Mouse (Mus musculus): ENCODE measurements around the gene Olig3.
"Not testable (repeated sequence)": the region's sequence is repeated elsewhere in the genome, so short reads cannot be mapped to it uniquely, and the experiment has no call there.

Gene Olig3

DNA sequence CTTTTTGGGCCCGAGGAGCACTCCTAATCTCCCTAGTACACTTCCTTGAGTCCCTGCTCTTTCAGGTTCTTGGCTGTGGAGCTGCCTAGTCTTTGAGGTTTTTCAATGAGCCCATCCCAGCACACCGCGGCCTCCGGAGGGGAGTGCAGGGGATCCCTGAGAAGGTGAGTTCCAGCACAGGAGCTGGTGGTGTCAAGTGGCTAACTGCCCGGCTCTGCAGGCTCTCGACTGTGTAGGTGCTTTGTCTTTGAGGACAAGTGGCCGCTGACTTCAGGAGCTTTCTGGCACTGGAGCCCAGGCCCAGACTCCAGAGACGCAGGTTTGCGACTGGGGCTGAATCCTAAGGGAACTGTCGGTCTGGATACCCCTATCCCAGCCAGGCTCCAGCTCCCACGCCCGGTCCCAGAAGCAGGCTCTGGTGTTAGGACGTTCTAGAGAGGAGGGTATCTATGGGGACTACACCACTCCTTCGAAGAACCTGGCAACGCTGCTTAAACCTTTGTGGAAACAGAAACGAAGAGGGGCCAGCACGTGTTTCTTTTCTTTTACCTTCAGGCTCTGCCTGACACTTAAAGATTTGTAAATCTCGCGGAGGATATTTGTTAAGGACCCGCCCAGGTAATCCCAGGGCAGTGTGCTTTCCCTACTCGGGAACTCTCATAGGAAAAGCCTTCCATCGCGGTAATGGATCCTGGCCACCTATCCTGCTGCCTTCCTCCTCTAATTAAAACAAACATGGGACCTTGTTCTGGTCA, 5.4 kb downstream of the Olig3 start:
- no peak for DNase-seq (ENCODE audit: low read depth, low spot score)

DNA sequence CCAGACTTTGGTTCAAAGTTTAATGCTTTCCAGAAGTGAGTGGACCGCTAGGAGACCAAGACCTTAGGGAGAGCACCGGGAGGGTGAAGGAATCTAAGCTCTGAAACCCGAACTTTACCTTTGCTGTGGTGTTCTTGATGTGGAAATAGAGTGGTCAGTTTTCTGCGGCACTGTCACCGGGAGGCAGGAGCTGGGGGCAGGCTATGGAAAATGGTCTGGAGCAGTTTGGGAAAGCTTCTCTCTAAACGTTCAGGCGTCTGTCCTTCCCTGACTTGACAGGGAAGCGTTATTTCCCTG, 5.9 kb downstream of the Olig3 start:
- no peak for DNase-seq (ENCODE audit: low read depth, low spot score)

DNA sequence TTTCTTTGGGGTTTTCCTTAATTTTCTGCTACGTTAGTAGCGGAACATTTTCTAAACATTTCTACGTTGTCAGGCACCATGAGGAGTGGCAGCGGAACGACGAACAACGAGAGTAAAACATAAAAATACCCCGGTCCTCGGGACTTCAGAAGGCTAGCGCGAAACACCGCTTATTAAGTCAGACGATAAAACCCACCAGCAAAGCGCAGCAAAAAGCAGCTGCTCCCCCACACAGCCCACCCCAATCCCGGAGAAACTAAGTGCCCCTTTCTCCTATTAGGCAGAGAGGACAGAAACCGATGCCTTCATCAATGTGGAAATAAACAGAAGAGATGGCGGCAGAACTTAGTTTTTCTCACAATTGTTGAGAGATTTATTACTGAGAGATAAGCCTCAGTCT, 6.5 kb downstream of the Olig3 start:
- no peak for DNase-seq (ENCODE audit: low read depth, low spot score)

DNA sequence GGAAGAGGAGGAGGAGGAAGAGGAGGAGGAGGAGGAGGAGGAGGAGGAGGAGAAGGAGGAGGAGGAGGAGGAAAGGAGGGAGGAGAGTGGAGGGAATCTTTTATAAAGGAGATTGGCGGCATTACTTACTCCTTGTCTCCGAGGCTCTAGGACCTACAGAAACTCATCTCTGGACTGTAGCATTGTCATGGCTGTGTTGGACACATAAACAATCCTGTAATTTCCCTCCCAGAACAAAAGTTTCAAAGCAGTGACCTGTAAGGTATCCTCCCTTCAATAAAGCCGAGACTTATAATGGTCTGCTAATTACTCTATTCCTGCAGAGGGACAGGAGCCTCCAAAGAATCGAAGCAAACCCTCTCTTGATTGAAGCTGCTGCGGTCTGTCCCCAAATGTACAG, 7.0 kb downstream of the Olig3 start:
- no peak for DNase-seq (ENCODE audit: low read depth, low spot score)

DNA sequence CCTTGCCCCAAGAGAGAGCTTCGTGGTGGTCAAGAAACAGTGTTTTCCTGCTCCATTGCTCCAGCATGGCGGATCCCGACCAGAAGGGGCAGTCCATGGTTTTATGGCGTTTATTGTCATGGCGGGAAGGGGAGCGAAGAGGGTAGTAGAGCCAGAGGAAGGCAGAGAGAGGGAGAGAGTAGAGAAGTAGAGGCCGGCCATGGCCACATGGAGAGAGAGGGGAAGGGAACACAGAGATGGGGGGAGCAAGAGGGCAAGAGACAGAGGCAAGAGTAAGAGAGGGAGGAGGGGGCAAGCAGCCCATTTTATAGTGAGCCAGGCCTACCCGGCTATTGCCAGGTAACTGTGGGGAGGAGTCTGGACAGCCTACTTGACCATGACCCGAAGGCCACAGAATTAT, 12.8 kb downstream of the Olig3 start:
- DNase-seq (ENCODE audit: low read depth, low spot score), result no peak

DNA sequence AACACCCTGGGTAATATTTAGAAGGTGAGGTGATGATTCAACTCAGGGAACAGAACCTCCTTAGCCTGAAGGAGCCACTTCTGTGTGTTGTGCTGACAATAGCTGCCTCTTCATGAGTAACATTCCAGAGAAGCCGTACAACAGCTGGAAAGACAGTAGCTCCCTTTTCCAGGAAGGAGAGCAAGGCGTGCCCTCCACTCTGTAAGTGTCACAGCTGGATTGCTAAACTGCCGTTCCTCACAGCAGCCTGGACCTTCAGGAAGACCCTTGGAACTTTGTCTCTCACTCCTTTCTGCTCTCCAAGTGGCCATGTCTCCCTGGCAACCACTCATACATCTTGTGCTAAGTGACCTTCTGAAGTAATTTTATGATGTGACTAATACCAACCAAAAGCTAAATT, 13.8 kb downstream of the Olig3 start:
- DNase-seq (ENCODE audit: low read depth, low spot score), result no peak

DNA sequence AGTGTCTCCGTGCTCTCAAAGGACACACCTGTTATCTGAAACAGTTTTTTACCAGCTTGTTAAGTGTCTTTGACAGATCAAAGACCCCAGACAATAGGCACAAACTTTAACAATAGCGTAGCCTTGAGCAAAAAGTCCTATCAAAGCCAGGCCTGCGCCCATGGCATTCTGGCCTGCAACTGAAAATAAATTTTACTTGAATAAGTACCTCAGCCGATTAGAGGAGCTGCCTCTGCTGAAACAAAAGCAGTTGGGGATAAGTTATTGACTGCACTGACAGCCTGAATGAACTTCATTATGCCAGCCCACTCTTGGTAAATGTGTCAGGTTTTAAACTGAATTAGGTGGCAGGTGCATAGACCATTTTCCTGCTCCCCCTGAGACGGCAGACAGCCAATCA, 15.9 kb downstream of the Olig3 start:
- DNase-seq (ENCODE audit: low read depth, low spot score), result no peak

DNA sequence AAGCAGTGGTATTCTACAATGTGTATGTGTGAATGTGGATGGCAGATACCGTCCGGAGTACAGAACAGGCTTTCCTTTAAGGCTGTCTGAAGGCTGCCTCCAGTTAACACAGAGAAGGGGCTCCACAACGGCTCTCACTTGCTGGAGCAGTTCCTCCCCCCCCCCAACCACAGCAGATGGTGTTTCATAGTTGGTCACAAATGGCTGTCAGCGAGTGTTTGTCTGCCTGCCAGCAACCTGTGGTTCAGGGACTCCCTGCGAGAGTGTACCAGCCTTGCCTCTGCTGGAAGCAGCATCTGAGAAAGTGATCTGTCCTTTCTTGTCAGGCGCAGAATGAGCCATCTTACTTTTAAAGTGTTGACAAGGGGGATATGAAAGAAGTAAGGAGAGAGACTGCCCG, 17.5 kb downstream of the Olig3 start:
- DNase-seq (ENCODE audit: low read depth, low spot score), result no peak

DNA sequence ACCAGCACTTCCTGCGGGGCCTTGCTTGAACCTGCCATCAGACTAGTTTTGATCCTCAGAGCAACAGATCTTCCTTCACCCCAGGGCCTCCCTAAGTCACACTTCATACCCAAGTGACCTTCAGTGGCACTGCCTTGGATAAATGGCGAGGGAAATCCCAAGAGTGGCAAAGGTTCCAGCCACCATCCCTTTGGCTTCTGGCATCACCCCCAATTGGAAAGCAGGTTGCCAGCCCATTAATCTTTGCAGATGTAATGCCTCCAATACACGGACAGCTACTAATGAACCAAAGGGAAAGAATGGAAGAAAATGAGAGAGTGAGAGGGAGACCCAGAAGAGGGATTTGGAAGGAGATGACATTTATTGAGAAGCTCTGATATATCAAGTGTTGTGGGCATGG, 18.0 kb downstream of the Olig3 start:
- DNase-seq (ENCODE audit: low read depth, low spot score), result no peak

DNA sequence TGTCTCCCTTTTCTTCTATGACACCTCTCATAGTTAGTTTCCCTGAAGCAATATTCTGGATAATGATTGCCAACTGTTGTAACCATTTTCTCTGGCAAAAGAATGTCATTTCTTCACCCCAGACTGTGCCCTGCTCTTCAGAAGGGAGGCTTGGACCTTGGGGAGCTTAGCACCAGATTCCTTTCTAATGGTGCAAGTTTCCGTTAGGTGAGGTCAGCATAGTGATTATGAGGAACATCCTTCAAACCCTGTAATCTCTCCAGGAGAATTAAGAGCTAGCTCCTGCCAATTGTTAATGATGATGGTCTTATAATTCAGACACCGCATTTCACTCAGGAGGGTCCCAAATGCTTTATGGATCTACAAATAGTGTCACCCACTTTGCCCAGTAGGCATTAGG, 19.5 kb downstream of the Olig3 start:
- no peak for DNase-seq (ENCODE audit: low read depth, low spot score)

DNA sequence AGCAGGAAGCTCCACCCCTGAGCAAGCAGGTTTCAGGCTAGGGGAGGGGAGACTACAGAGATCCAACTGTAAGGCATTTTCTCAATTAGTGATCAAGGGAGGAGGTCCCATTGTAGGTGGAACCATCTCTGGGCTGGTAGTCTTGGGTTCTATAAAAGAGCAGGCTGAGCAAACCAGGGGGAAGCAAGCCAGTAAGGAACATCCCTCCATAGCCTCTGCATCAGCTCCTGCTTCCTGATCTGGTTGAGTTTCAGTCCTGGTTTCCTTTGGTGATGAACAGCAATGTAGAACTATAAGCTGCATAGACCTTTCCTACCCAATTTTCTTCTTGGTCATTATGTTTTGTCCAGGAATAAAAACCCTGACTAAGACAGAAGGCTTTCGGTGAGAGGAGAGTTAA, 24.6 kb downstream of the Olig3 start:
- DNase-seq (ENCODE audit: low read depth, low spot score), result not testable (repeated sequence)

DNA sequence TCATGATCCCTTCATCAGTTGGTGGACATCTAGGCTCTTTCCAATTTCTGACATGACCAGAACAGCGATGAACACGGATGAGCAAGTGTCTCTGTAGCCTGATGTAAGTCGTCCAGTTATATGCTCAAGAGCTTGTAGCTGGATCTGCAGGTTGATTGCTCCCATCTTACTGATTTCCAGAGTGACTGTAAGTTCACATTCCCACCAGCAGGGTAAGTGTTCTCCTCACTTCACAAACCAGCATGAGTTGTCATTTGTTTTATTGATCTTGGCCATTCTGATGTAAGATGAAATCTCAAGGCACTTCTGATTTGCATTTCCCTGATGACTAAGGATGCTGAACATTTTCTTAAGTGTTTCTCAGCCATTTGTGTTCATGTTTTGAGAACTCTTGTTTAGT, 27.8 kb downstream of the Olig3 start:
- DNase-seq (ENCODE audit: low read depth, low spot score), result no peak

DNA sequence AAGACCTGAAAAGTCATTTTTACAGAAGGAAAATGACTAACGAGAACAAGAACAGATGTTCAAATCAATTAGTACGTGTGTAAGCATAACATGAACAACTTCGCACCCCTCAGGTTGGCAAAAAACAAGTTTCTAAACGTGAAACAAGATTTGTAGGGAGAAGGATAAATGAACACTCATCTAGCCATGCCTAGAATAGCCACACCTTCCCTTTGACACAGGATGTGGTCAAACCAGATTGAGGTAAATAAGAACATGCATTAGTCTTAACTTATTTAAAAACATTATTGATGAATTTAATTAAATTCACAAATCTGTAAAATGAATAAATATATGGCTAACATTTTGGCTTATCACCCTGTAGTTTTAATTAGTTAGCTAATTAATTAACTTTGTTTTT, 35.5 kb downstream of the Olig3 start:
- no peak for DNase-seq (ENCODE audit: low read depth, low spot score)

DNA sequence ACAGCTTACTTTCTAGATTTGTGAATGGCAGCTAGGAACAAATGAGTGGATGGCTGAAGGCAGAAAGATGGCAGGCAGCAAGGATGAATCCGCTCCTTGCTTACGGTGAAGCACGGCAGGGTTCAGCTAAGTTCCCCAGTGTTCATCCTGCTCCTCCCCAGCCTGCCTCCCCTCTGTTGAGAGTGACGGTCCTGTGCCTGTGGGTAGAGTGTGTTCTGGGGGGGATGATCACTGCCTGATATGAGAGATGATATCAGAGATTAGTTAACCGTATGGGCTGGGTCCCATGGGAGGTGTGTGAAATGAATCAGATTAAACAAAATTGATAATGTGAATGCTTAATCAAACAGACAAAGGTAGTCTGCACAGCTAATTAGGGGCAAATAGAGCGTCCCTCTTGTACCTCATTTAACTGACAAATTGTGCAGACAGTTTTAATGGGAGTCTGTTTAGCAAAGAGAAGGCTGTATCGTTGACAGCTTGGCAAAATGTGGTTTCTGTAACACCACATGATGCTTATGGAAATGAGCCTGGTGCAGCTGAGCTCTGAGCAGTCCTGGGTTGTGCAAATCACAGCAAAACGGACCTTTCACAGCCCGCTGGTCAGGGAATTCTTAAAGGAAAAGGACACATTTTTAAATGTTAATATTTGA, 40.3 kb downstream of the Olig3 start:
- DNase-seq (ENCODE audit: low read depth, low spot score), result no peak

DNA sequence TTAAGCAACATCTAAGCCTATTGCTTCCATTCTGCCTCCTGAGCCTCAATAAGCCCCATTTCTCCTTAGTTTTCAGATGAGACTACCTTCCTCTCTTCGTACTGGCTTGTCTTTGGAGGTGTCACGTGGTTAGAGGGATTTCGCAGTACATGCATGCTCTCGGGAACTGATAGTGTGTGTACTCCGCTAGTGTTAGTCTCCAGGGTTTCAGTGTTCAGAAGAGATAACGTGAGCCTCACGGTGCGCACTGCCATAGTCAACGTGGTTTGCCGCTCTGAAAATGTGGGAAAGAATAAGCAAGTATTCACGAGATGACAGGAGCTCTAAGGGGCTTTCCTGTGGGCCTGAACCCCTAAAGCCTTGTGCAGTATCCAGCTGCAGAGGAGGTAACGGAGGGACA, 41.1 kb downstream of the Olig3 start:
- DNase-seq (ENCODE audit: low read depth, low spot score), result no peak

DNA sequence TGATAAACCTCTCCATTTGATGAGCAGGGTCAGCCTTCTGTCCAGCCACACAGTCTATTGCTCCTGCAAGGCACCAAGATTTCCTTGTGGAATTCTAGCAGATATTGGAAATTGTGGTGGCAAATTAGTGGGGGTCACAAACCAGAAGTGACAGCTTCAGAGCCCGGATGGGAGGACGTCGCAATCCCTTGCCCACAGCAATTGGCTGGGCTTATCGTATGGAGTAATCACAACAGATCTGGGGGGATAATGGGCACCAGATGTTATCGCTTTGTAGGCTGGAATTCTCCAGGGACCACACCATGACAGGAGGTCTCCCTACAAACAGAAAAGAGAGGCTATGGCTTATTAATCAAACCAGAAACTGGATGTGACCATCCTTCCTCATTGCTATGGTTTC, 44.8 kb downstream of the Olig3 start:
- no peak for DNase-seq (ENCODE audit: low read depth, low spot score)

DNA sequence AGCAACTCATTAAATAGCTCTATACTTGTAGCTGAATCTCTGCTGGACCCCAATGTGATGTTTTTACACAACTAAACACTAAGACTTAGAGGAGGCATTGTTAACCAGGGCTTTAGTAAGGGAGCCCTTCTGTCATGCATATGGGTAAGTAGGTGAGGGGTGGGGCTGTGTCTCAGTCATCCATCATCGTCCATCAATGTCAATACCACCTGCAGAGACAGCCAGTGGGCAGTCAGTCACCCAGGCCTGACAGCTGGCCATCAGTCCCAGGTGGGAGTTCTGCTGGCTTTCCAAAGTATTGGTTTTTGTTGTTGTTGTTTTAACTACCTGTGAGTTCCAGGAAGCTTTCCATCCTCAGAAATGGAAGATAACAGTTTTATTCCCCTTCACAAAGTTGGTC, 48.1 kb downstream of the Olig3 start:
- DNase-seq (ENCODE audit: low read depth, low spot score), result no peak

DNA sequence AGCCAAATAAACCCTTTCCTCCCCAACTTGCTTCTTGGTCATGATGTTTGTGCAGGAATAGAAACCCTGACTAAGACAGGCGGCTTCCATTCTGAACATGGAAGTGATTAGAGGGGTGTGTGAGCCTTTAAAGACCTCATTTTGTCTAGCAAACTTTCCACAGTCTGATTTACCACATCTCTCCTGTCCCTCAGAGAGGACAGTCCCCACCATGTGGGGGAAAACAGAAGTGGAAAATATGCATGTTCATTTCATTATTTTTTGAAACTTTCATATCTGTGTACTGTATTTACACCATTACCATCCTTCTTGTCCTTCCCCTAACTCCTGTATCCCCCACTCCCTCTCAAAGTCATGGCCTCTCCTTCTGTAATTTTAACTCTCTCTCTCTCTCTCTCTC, 49.6 kb downstream of the Olig3 start:
- DNase-seq (ENCODE audit: low read depth, low spot score), result no peak

DNA sequence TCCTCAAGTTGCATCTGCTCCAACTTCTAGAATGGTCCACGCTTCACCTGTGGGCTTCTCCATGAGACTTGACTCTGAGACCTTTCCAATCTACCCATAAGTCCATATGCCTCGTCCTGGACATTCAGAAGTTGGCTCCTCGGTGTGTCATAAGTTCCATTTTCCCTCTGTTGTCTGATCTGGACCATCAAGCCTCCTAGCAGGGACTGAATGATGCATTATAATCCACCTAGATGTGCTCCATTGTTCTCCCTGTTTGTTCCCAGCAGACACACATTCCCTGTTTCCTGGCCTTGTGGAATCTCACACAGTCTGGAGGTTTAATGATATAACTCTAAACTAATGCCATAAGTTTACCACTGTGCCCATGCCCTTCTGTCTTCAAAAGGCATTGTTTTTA, 50.8 kb downstream of the Olig3 start:
- no peak for DNase-seq (ENCODE audit: low read depth, low spot score)

All from retina, postnatal 7 days (tissue).